Mouse (Mus musculus) neural tube, embryonic 15.5 days (tissue): ENCODE measurements around the gene Rnf181. TPM values are rescaled to one million over a fixed set of nuclear protein-coding genes. Genes with fewer than 3 reads are reported as not detected.

Source experiments
- ATAC-seq: fragments of 200-750 bp; cut with Nextera tagmentation; 2 replicates; pipeline ENCODE4 v1.8.0; 2017; ENCODE audit warnings: mild to moderate bottlenecking, moderate TSS enrichment, moderate library complexity; ENCODE audit not compliant: low FRiP score
- H3K27ac ChIP-seq: fragments of 300-500 bp; sonication (generic); replicated peaks from 2 replicates; pipeline ENCODE4 v1.5.1; 2015; ENCODE audit warnings: mild to moderate bottlenecking, inconsistent platforms
- H3K27me3 ChIP-seq: fragments of 300-500 bp; sonication (generic); replicated peaks from 2 replicates; pipeline ENCODE4 v1.6.1; 2015; ENCODE audit warnings: inconsistent platforms
- H3K36me3 ChIP-seq: fragments of 300-500 bp; sonication (generic); 2 replicates; pipeline ENCODE4 v1.6.1; 2015; ENCODE audit warnings: inconsistent platforms
- H3K4me1 ChIP-seq: fragments of 300-500 bp; sonication (generic); 2 replicates; pipeline ENCODE4 v1.6.1; 2015; ENCODE audit warnings: inconsistent platforms
- H3K4me2 ChIP-seq: fragments of 300-500 bp; sonication (generic); 2 replicates; pipeline ENCODE4 v1.6.1; 2015; ENCODE audit warnings: inconsistent platforms, mild to moderate bottlenecking, moderate library complexity
- H3K4me3 ChIP-seq: fragments of 300-500 bp; sonication (generic); replicated peaks from 2 replicates; pipeline ENCODE4 v1.5.1; 2015; ENCODE audit warnings: mild to moderate bottlenecking, inconsistent platforms
- H3K9ac ChIP-seq: fragments of 300-500 bp; sonication (generic); replicated peaks from 2 replicates; pipeline ENCODE4 v1.6.1; 2015; ENCODE audit warnings: mild to moderate bottlenecking, inconsistent platforms
- H3K9me3 ChIP-seq: fragments of 300-500 bp; sonication (generic); replicated peaks from 2 replicates; pipeline ENCODE4 v1.6.1; 2016; ENCODE audit warnings: inconsistent platforms
- WGBS: fragments of 180-500 bp; shearing (Covaris S2); methylation state at CpG from one replicate; pipeline ENCODE4 v1.1.7; 2015; ENCODE audit warnings: mixed read lengths; 5-methylcytosine and 5-hydroxymethylcytosine counted together
- polyA plus RNA-seq: library from polyadenylated mRNA; unstranded; fragments of >200 nt; fragmentation: Nextera tagmentation; extraction: Ambion mirVana; gene quantifications from 2 replicates; pipeline ENCODE4 v1.2.1, GENCODE M21; 2015

Gene Rnf181
- polyA plus RNA-seq, 1 experiment from 2014 or later = 145 TPM

DNA sequence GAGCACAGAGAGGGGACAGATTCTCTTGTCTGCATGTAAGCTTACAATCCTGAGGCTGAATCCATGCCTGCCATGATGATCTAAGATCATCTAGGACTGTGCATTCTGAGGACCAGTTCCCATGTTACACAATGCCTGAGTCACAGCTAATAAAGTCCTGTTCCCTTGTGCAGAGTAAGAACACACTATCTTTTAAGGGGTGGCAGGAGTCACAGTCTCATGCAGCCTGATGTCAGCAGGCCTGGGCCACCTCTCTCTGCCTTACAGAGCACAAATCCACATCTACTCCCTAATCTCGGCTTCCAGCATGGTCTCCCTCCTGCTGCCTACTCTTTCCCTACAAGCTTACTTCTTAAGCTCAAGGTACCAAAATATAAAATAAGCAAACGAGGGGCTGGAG lies 51.4 kb downstream of the Rnf181 start:
- 88% methylated on average over 2 of the region's 2 CpGs for WGBS
- H3K9ac ChIP-seq = no peak overlapping the region
- H3K36me3 ChIP-seq = peaks cover 44% of the 10 kb centered on the region
- H3K9me3 ChIP-seq = no peaks in the 10 kb centered on the region
- H3K27me3 ChIP-seq = no peaks in the 10 kb centered on the region
- ATAC-seq = no peak
- no peak overlapping the region for H3K27ac ChIP-seq
- H3K4me1 ChIP-seq = no peaks in the 10 kb centered on the region
- no peak overlapping the region for H3K4me3 ChIP-seq
- H3K4me2 ChIP-seq = no peak overlapping the region

DNA sequence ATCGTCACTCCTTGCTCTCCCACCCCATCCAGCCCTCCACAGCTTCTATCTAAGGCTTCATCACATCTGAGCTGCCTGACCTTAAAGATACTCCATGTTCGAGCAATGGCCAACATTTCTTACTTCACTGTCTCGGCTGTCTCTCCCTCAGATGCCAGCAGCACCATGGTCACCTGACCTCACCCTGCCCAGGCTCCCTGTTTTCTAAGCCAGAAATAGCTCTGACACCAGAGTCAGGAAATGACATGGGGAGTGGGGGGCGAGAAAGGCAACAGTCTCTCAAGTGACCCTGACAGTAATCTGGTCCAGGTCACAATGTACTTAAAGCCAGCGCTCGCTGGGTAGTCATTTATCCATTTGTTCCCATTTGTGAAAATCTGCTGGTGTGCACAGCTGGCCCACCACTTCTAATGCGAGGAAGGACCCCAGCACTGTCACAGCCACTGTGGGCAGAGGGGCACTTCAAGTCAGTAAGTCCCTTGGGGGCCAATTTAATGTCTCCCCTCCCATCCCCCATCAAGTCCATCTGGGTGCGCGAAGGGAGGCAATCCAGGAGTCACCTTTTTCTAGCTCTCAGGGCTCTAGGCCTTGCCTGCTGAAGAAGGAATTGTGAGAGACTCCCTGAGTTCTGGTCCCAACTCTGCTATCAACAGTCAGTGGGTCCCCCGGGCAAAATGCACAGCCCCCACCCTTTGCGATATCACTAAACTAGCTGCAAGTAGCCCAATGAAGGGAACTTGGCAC lies 53.5 kb downstream of the Rnf181 start:
- Histone ChIP-seq H3K4me1 (no peaks in the 10 kb centered on the region), H3K4me3 (no peak overlapping the region), H3K27ac (no peak overlapping the region), H3K36me3 (peaks cover 25% of the 10 kb centered on the region), H3K4me2 (no peak overlapping the region), H3K9ac (no peak overlapping the region), H3K9me3 (no peaks in the 10 kb centered on the region), H3K27me3 (no peaks in the 10 kb centered on the region)
- 89% methylated on average over 11 of the region's 11 CpGs for WGBS
- no peak for ATAC-seq

- Histone ChIP-seq H3K27ac (no peak overlapping the region), H3K9me3 (no peaks in the 10 kb centered on the region), H3K27me3 (no peaks in the 10 kb centered on the region), H3K4me1 (no peaks in the 10 kb centered on the region), H3K36me3 (peaks cover 17% of the 10 kb centered on the region), H3K9ac (no peak overlapping the region), H3K4me3 (no peak overlapping the region), H3K4me2 (no peak overlapping the region)
- WGBS = 89% methylated on average over 3 of the region's 3 CpGs
- ATAC-seq = no peak
These were observed 54.6 kb downstream of the Rnf181 start for GRCm38 (mm10) chr6:72312198-72312597.

Other genes starting within 250 kb of the Rnf181 start
- gene Atoh8, start 131.4 kb downstream of the Rnf181 start, polyA plus RNA-seq = 3.1 and 5.1 TPM in 2 replicates
- 0.13 and 0.40 TPM in 2 replicates for gene Sftpb, start 62.3 kb downstream of the Rnf181 start, polyA plus RNA-seq
- 36.7 and 39.2 TPM in 2 replicates for gene Usp39, start 21.8 kb downstream of the Rnf181 start, polyA plus RNA-seq
- 15.4 and 19.2 TPM in 2 replicates for gene 0610030E20Rik, start 19.6 kb downstream of the Rnf181 start, polyA plus RNA-seq
- 21.2 and 21.5 TPM in 2 replicates for gene Tmem150a, start 11.5 kb downstream of the Rnf181 start, polyA plus RNA-seq
- gene Vamp5, start 13.5 kb upstream of the Rnf181 start, polyA plus RNA-seq = 20.4 and 25.7 TPM in 2 replicates
- 19.1 and 52.7 TPM in 2 replicates for gene Vamp8, start 23.7 kb upstream of the Rnf181 start, polyA plus RNA-seq
- gene Ggcx, start 47.4 kb upstream of the Rnf181 start, polyA plus RNA-seq = 19.0 and 23.2 TPM in 2 replicates
- gene Mat2a, start 72.6 kb upstream of the Rnf181 start, polyA plus RNA-seq = 341 and 365 TPM in 2 replicates
- 0.24 and 0.70 TPM in 2 replicates for gene Sh2d6, start 154.8 kb upstream of the Rnf181 start, polyA plus RNA-seq
- gene Capg, start 177.4 kb upstream of the Rnf181 start, polyA plus RNA-seq = 8.4 and 23.4 TPM in 2 replicates
- 14.3 and 16.6 TPM in 2 replicates for gene Elmod3, start 231.5 kb upstream of the Rnf181 start, polyA plus RNA-seq
- gene Retsat, start 231.5 kb upstream of the Rnf181 start, polyA plus RNA-seq = 4.9 and 8.2 TPM in 2 replicates